ENCODE assay signal across 8 mouse cellular contexts in the genomic region with DNA sequence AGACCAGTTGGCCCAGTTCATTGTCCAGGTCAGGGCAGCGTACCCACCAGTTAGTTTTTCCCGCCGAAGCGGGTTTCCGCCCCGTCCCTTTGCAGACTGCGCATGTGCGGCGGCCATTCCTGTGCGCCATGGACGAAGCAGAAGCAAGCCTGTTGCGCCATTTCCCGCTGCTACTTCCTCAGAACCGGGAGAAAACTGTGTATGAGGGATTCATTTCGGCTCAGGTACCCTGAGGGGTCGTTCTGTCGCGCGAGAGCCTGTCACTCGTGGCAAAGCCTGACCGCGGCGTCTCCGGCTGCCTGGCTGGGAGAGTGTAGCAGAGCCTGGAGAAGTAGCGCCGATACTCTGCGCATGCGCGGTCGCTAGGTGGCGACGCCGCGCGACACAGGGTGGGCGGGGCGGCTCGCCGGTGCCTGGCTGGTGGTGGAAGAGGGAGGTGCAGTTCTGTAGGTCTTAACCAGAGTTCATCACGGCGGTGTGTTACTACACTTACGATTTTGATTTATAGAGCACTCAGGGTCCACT. TPM values are rescaled to one million over a fixed set of nuclear protein-coding genes. Genes with fewer than 3 reads are reported as not detected.
DNase-seq lines count a peak whose midpoint lies in the region; ATAC-seq lines count a peak whose summit lies in the region.

No protein-coding gene starts in this region.

- H3K36me3 ChIP-seq in lung, embryonic 16.5 days (ENCODE audit: control insufficient read depth, insufficient read depth, low read length): no peaks in the 10 kb centered on the region

- H3K27me3 ChIP-seq in lung, embryonic 16.5 days (ENCODE audit: control insufficient read depth, insufficient read depth, low read depth, low read length): no peaks in the 10 kb centered on the region

- H3K27ac ChIP-seq in lung, embryonic 16.5 days (ENCODE audit: low read length): peak overlapping the region; percentile 61

- no peaks in the 10 kb centered on the region for H3K4me1 ChIP-seq in lung, embryonic 16.5 days (replicated peaks; ENCODE audit: control insufficient read depth, insufficient read depth, low read length)

- H3K9me3 ChIP-seq in lung, embryonic 16.5 days (ENCODE audit: control insufficient read depth, low read length): no peaks in the 10 kb centered on the region

- H3K4me3 ChIP-seq in lung, embryonic 16.5 days (ENCODE audit: low read length): peak overlapping the region; percentile 61

- H3K9ac ChIP-seq in lung, embryonic 16.5 days (ENCODE audit: low read length): peak overlapping the region; percentile 79

- under 1% methylated on average over 42 of the region's 42 CpGs for WGBS in lung, embryonic 16.5 days

- ATAC-seq in hematopoietic stem cell, adult 5-6 weeks (replicated peaks in 1 of 2; ENCODE audit: insufficient read depth in 1 of 2, low FRiP score in 2 of 2, low TSS enrichment in 1 of 2, low read depth in 1 of 2, poor library complexity in 2 of 2, severe bottlenecking in 2 of 2): peak; percentile 98 to 99
- peak; percentile 100 for ATAC-seq in lung, embryonic 16.5 days (ENCODE audit: low read depth)

- H3K4me2 ChIP-seq in lung, embryonic 16.5 days (ENCODE audit: low read depth, low read length): peak overlapping the region; percentile 67

- DNase-seq in MEL-GATA-1-ER (ENCODE audit: extremely low read depth, low read depth): peak; percentile 77
- DNase-seq in cerebellum, adult 8-10 months: peak; percentile 93
- DNase-seq in forelimb bud, embryonic 11.5 days (ENCODE audit: low read depth, low spot score): peak; percentile 93
- DNase-seq in layer of hippocampus, adult 9-10 months (ENCODE audit: low spot score): peak; percentile 83
- peak; percentile 91 for DNase-seq in ovary, postnatal 10 days (ENCODE audit: low spot score)
- DNase-seq in thymus, postnatal 10 days (ENCODE audit: low spot score in 2 of 2): peak; percentile 87 to 94

RNA-seq across cellular contexts. Expression of gene Fancl, which starts 1.2 kb away (rescaled TPM):
- total RNA-seq in hematopoietic stem cell, adult 5-6 weeks (2017): 43.3 and 57.4 TPM in 2 replicates
- 29.7 and 31.5 TPM in 2 replicates for polyA plus RNA-seq in lung, embryonic 16.5 days (2015; fragmentation: Nextera tagmentation; extraction: Ambion mirVana)

Comparison
In these comparisons a context has a peak if more than half of its experiments do, and no peak if none do; other contexts are left out.
1. Peak in every context shown above with its lines: DNase-seq, ATAC-seq, H3K4me3 ChIP-seq and H3K27ac ChIP-seq.